23 mouse cellular contexts compared by ENCODE assay signal in genomic region chr7:115170023-115170422, GRCm38 (mm10).
A peak's percentile ranks its signal among the peaks of the same experiment; 100 is the strongest.
DNase-seq lines count a peak whose midpoint lies in the region; ATAC-seq and TF ChIP-seq lines count a peak whose summit lies in the region.
"Had no signal": no experiment of that assay in that cellular context is flagged by ENCODE, and none has a peak within 500 bp of the region (broad histone marks: within the 10 kb centered on the region; RNA-seq: fewer than 3 reads in every experiment).

No protein-coding gene starts in this region.

- H3K9me3 ChIP-seq in forebrain, embryonic 14.5 days (replicated peaks; ENCODE audit: control insufficient read depth, low read length): no peaks in the 10 kb centered on the region
- H3K9me3 ChIP-seq in forebrain, embryonic 12.5 days: no peaks in the 10 kb centered on the region
- H3K9me3 ChIP-seq in limb, embryonic 13.5 days: peaks cover 10% of the 10 kb centered on the region
- H3K9me3 ChIP-seq in limb, embryonic 10.5 days (replicated peaks): no peaks in the 10 kb centered on the region
- no peaks in the 10 kb centered on the region for H3K9me3 ChIP-seq in stomach, embryonic 16.5 days (replicated peaks; ENCODE audit: control insufficient read depth, low read length)
- no peaks in the 10 kb centered on the region for H3K9me3 ChIP-seq in stomach, postnatal 0 days (ENCODE audit: control insufficient read depth, low read length)
- H3K9me3 ChIP-seq: forebrain, embryonic 15.5 days; G1E; hindbrain, embryonic 10.5 days; kidney, embryonic 15.5 days; neural tube, embryonic 12.5 days had no signal

- H3K4me1 ChIP-seq in forebrain, embryonic 14.5 days (ENCODE audit: control insufficient read depth, insufficient read depth, low read length): peaks cover 4% of the 10 kb centered on the region
- H3K4me1 ChIP-seq in forebrain, embryonic 12.5 days: 0 out of 2 replicates have a peak, but pooled peaks cover 3% of the 10 kb centered on the region
- H3K4me1 ChIP-seq in limb, embryonic 13.5 days: peaks cover 15% of the 10 kb centered on the region
- H3K4me1 ChIP-seq in limb, embryonic 10.5 days: 0 out of 2 replicates have a peak, but pooled peaks cover 3% of the 10 kb centered on the region
- 0 out of 2 replicates have a peak, but pooled peaks cover 7% of the 10 kb centered on the region for H3K4me1 ChIP-seq in stomach, embryonic 16.5 days (ENCODE audit: control insufficient read depth, insufficient read depth, low read length)
- H3K4me1 ChIP-seq in stomach, postnatal 0 days (replicated peaks; ENCODE audit: control insufficient read depth, insufficient read depth): no peaks in the 10 kb centered on the region
- H3K4me1 ChIP-seq: hindbrain, embryonic 10.5 days; hindbrain, embryonic 15.5 days; kidney, embryonic 15.5 days; neural tube, embryonic 12.5 days had no signal

- H3K4me2 ChIP-seq in forebrain, embryonic 14.5 days (ENCODE audit: low read length): no peak overlapping the region
- H3K4me2 ChIP-seq in forebrain, embryonic 12.5 days: no peak overlapping the region
- H3K4me2 ChIP-seq in limb, embryonic 13.5 days (replicated peaks): no peak overlapping the region
- no peak overlapping the region for H3K4me2 ChIP-seq in stomach, embryonic 16.5 days (ENCODE audit: low read depth, low read length)
- H3K4me2 ChIP-seq in stomach, postnatal 0 days (replicated peaks; ENCODE audit: low read depth): no peak overlapping the region
- H3K4me2 ChIP-seq: hindbrain, embryonic 15.5 days; midbrain, embryonic 11.5 days; neural tube, embryonic 12.5 days had no signal

- peak; percentile 26 for DNase-seq in forebrain, embryonic 14.5 days (ENCODE audit: low spot score)
- no peak for DNase-seq in limb, embryonic 10.5 days (ENCODE audit: low spot score)
- DNase-seq in stomach, postnatal 0 days (ENCODE audit: low spot score): no peak
- DNase-seq in layer of hippocampus, adult 8-10 months (ENCODE audit: low spot score in 2 of 2): no peak
- DNase-seq: kidney, adult 18-20 months; spleen, adult 18-20 months; thymus, postnatal 4 days had no signal

- no peak for TF ChIP-seq EP300 in stomach, postnatal 0 days (optimal IDR thresholded peaks at IDR 0.05)

- no peaks in the 10 kb centered on the region for H3K27me3 ChIP-seq in forebrain, embryonic 14.5 days (replicated peaks; ENCODE audit: control insufficient read depth, insufficient read depth, low read length)
- no peaks in the 10 kb centered on the region for H3K27me3 ChIP-seq in forebrain, embryonic 12.5 days
- H3K27me3 ChIP-seq in limb, embryonic 13.5 days: 0 out of 2 replicates have a peak, but pooled peaks cover 5% of the 10 kb centered on the region
- H3K27me3 ChIP-seq in limb, embryonic 10.5 days (ENCODE audit: low read depth, poor library complexity, severe bottlenecking): no peaks in the 10 kb centered on the region
- H3K27me3 ChIP-seq in stomach, embryonic 16.5 days (ENCODE audit: control insufficient read depth, insufficient read depth, low read length): no peaks in the 10 kb centered on the region
- H3K27me3 ChIP-seq in stomach, postnatal 0 days (ENCODE audit: control insufficient read depth, insufficient read depth, low read length): no peaks in the 10 kb centered on the region
- H3K27me3 ChIP-seq: embryonic facial prominence, embryonic 13.5 days; forebrain, embryonic 15.5 days; hindbrain, embryonic 15.5 days; kidney, embryonic 15.5 days; neural tube, embryonic 12.5 days; Patski had no signal

- no peak overlapping the region for H3K27ac ChIP-seq in forebrain, embryonic 14.5 days (ENCODE audit: low read depth, low read length)
- no peak overlapping the region for H3K27ac ChIP-seq in forebrain, embryonic 12.5 days
- H3K27ac ChIP-seq in limb, embryonic 13.5 days: no peak overlapping the region
- no peak overlapping the region for H3K27ac ChIP-seq in limb, embryonic 10.5 days
- H3K27ac ChIP-seq in stomach, embryonic 16.5 days (ENCODE audit: low read length): no peak overlapping the region
- H3K27ac ChIP-seq in stomach, postnatal 0 days (replicated peaks): no peak overlapping the region; the same call in 1 of the 2 replicates
- H3K27ac ChIP-seq: embryonic facial prominence, embryonic 13.5 days; hindbrain, embryonic 10.5 days; hindbrain, embryonic 15.5 days; kidney, embryonic 15.5 days; left cerebral cortex, adult 2 months; liver, embryonic 14.5 days; neural tube, embryonic 12.5 days had no signal

- H3K4me3 ChIP-seq in forebrain, embryonic 14.5 days (ENCODE audit: low read depth, low read length): no peak overlapping the region
- no peak overlapping the region for H3K4me3 ChIP-seq in forebrain, embryonic 12.5 days (replicated peaks)
- no peak overlapping the region for H3K4me3 ChIP-seq in limb, embryonic 13.5 days
- no peak overlapping the region for H3K4me3 ChIP-seq in limb, embryonic 10.5 days
- no peak overlapping the region for H3K4me3 ChIP-seq in stomach, embryonic 16.5 days (replicated peaks; ENCODE audit: low read length)
- no peak overlapping the region for H3K4me3 ChIP-seq in stomach, postnatal 0 days (ENCODE audit: low read depth, low read length)
- H3K4me3 ChIP-seq: embryonic facial prominence, embryonic 13.5 days; forebrain, embryonic 15.5 days; gastrocnemius, adult 2 months; hindbrain, embryonic 10.5 days; hindbrain, embryonic 15.5 days; kidney, embryonic 15.5 days; left cerebral cortex, adult 2 months; neural tube, embryonic 12.5 days had no signal

- ATAC-seq in forebrain, embryonic 14.5 days: 0 out of 2 replicates have a peak, but pooled peaks have one; percentile 32
- no peak for ATAC-seq in forebrain, embryonic 12.5 days (ENCODE audit: low FRiP score)
- peak; percentile 85 for ATAC-seq in limb, embryonic 13.5 days (ENCODE audit: low FRiP score, low read depth)
- peak; percentile 17; the same call in 1 of the 2 replicates for ATAC-seq in stomach, embryonic 16.5 days (ENCODE audit: insufficient read depth, low FRiP score)
- no peak; the same call in 1 of the 2 replicates for ATAC-seq in stomach, postnatal 0 days (ENCODE audit: low FRiP score, low TSS enrichment)
- ATAC-seq: midbrain, embryonic 16.5 days; Patski had no signal

- no peak overlapping the region for H3K9ac ChIP-seq in forebrain, embryonic 14.5 days (ENCODE audit: low read length)
- no peak overlapping the region for H3K9ac ChIP-seq in forebrain, embryonic 12.5 days
- H3K9ac ChIP-seq in limb, embryonic 13.5 days: no peak overlapping the region
- H3K9ac ChIP-seq in stomach, embryonic 16.5 days (ENCODE audit: low read length): no peak overlapping the region
- H3K9ac ChIP-seq in stomach, postnatal 0 days (ENCODE audit: low read length): no peak overlapping the region
- H3K9ac ChIP-seq: embryonic facial prominence, embryonic 13.5 days; forebrain, embryonic 15.5 days; hindbrain, embryonic 15.5 days; kidney, embryonic 15.5 days; liver, embryonic 14.5 days; neural tube, embryonic 12.5 days had no signal

- 55% methylated on average over 6 of the region's 6 CpGs for WGBS in forebrain, embryonic 14.5 days
- WGBS in forebrain, embryonic 12.5 days: 65% methylated on average over 6 of the region's 6 CpGs
- 44% methylated on average over 6 of the region's 6 CpGs for WGBS in limb, embryonic 13.5 days
- 66% methylated on average over 6 of the region's 6 CpGs for WGBS in limb, embryonic 10.5 days
- WGBS in stomach, embryonic 16.5 days: 40% methylated on average over 6 of the region's 6 CpGs
- 39% methylated on average over 6 of the region's 6 CpGs for WGBS in stomach, postnatal 0 days

- no peaks in the 10 kb centered on the region for H3K36me3 ChIP-seq in forebrain, embryonic 14.5 days (ENCODE audit: control insufficient read depth, insufficient read depth, low read length)
- H3K36me3 ChIP-seq in forebrain, embryonic 12.5 days (replicated peaks): no peaks in the 10 kb centered on the region
- H3K36me3 ChIP-seq in limb, embryonic 13.5 days: no peaks in the 10 kb centered on the region
- no peaks in the 10 kb centered on the region for H3K36me3 ChIP-seq in limb, embryonic 10.5 days
- H3K36me3 ChIP-seq in stomach, embryonic 16.5 days (ENCODE audit: control insufficient read depth, insufficient read depth, low read length): no peaks in the 10 kb centered on the region
- H3K36me3 ChIP-seq in stomach, postnatal 0 days (ENCODE audit: control insufficient read depth, insufficient read depth, low read length): no peaks in the 10 kb centered on the region
- H3K36me3 ChIP-seq: embryonic facial prominence, embryonic 13.5 days; forebrain, embryonic 15.5 days; G1E; hindbrain, embryonic 10.5 days; hindbrain, embryonic 15.5 days; kidney, embryonic 15.5 days; neural tube, embryonic 12.5 days had no signal

- TF ChIP-seq CTCF in stomach, postnatal 0 days (IDR thresholded peaks at IDR 0.05; ENCODE audit: low read depth): no peak

Comparison
In these comparisons a context has a peak if more than half of its experiments do, and no peak if none do; other contexts are left out.
1. ATAC-seq: peak in forebrain, embryonic 14.5 days (single experiment), limb, embryonic 13.5 days (single experiment) and stomach, embryonic 16.5 days (single experiment); none in forebrain, embryonic 12.5 days (single experiment) and stomach, postnatal 0 days (single experiment).